Mouse (Mus musculus) mature B cell (primary cell): Measurements from ENCODE around the gene Olfr1202.

Experiments used
- in situ Hi-C: fragments of 300-500 bp; cut with MboI; formaldehyde crosslinking; loops from 2 replicates; pipeline ENCODE4 v1.14.3; 2019

Gene Olfr1202

GRCm38 (mm10) chr2:88814196-88814595 is at the start of gene Olfr1202:
TSS of gene Olfr1202 (plus strand) at chr2:88814496.
- in situ Hi-C loops = no loop called here

GRCm38 (mm10) chr2:88770388-88770787 is 43.9 kb upstream of the Olfr1202 start, which contains the start of gene Olfr1200:
TSS of gene Olfr1200 (minus strand) at chr2:88770488.
- in situ Hi-C loops = no loop called here

GRCm38 (mm10) chr2:88792736-88793135 is 21.6 kb upstream of the Olfr1202 start, which contains the start of gene Olfr1201:
TSS of gene Olfr1201 (plus strand) at chr2:88793036.
- in situ Hi-C loops = no loop called here

GRCm38 (mm10) chr2:88829437-88829836 is 15.1 kb downstream of the Olfr1202 start, which contains the start of gene Olfr1205:
TSS of gene Olfr1205 (plus strand) at chr2:88829737.
- in situ Hi-C loops = no loop called here

- in situ Hi-C loops = no loop called here
Measured at GRCm38 (mm10) chr2:88838477-88838876, 24.2 kb downstream of the Olfr1202 start.

GRCm38 (mm10) chr2:88848992-88849391 is 34.7 kb downstream of the Olfr1202 start, which contains the start of gene Olfr1204:
TSS of gene Olfr1204 (plus strand) at chr2:88849292.
- in situ Hi-C loops = no loop called here

- in situ Hi-C loops = no loop called here
Measured at GRCm38 (mm10) chr2:88862931-88863330, 48.6 kb downstream of the Olfr1202 start, which contains the start of gene Olfr1206. TSS of gene Olfr1206 (plus strand) at chr2:88863231.
